Mouse (Mus musculus): ENCODE measurements around the gene Msrb2.

- TF ChIP-seq CTCF (IDR thresholded peaks at IDR 0.05; ENCODE audit: low read depth, low read length) (no peak), TAL1 (conservative IDR thresholded peaks at IDR 0.05; ENCODE audit: low read depth, low read length) (no peak), POLR2AphosphoS5 (IDR thresholded peaks at IDR 0.05; ENCODE audit: insufficient replicate concordance, low read depth, low read length) (no peak), GATA1 (IDR thresholded peaks at IDR 0.05; ENCODE audit: borderline replicate concordance, low read length) (no peak), GATA2 (IDR thresholded peaks at IDR 0.05; ENCODE audit: borderline replicate concordance, low read depth, low read length) (no peak)
These were observed 58.8 kb downstream of the Msrb2 start for GRCm38 (mm10) chr2:19429691-19430690.

All from G1E (cell line).